Mouse (Mus musculus) limb, embryonic 14.5 days (tissue): ENCODE data around the gene Rpl18a. TPM values are rescaled to one million over a fixed set of nuclear protein-coding genes. Genes with fewer than 3 reads are reported as not detected.
A peak's percentile ranks its signal among the peaks of the same experiment; 100 is the strongest.

ENCODE experiments used
- ATAC-seq: fragments of 200-750 bp; cut with Nextera tagmentation; 2 replicates; pipeline ENCODE4 v1.8.0; 2017; ENCODE audit warnings: low read depth, moderate number of reproducible peaks, moderate TSS enrichment; ENCODE audit not compliant: low FRiP score
- DNase-seq: peaks from one replicate; pipeline ENCODE4 v3.0.0-alpha.2; 2015; ENCODE audit warnings: low spot score
- H3K27ac ChIP-seq: fragments of 300-500 bp; sonication (generic); replicated peaks from 2 replicates; pipeline ENCODE4 v1.5.1; 2014; ENCODE audit warnings: low read depth, mild to moderate bottlenecking, low read length, moderate library complexity, mixed read lengths
- H3K27me3 ChIP-seq: fragments of 300-500 bp; sonication (generic); 2 replicates; pipeline ENCODE4 v1.6.1; 2014; ENCODE audit warnings: low read length, mixed read lengths; ENCODE audit not compliant: control insufficient read depth, insufficient read depth
- H3K36me3 ChIP-seq: fragments of 300-500 bp; sonication (generic); 2 replicates; pipeline ENCODE4 v1.6.1; 2014; ENCODE audit warnings: mild to moderate bottlenecking, low read length, moderate library complexity, mixed read lengths; ENCODE audit not compliant: control insufficient read depth, insufficient read depth
- H3K4me1 ChIP-seq: fragments of 300-500 bp; sonication (generic); 2 replicates; pipeline ENCODE4 v1.6.1; 2014; ENCODE audit warnings: antibody characterized with exemption, low read length, mixed read lengths; ENCODE audit not compliant: control insufficient read depth, insufficient read depth
- H3K4me2 ChIP-seq: fragments of 300-500 bp; sonication (generic); replicated peaks from 2 replicates; pipeline ENCODE4 v1.6.1; 2014; ENCODE audit warnings: low read depth, mild to moderate bottlenecking, low read length, moderate library complexity; ENCODE audit not compliant: severe bottlenecking
- H3K4me3 ChIP-seq: fragments of 300-500 bp; sonication (generic); replicated peaks from 2 replicates; pipeline ENCODE4 v1.5.1; 2014; ENCODE audit warnings: low read length
- H3K9ac ChIP-seq: fragments of 300-500 bp; sonication (generic); 2 replicates; pipeline ENCODE4 v1.6.1; 2014; ENCODE audit warnings: mild to moderate bottlenecking, low read depth, low read length, moderate library complexity; ENCODE audit not compliant: severe bottlenecking
- H3K9me3 ChIP-seq: fragments of 300-500 bp; sonication (generic); 2 replicates; pipeline ENCODE4 v1.6.1; 2016; ENCODE audit warnings: low read length; ENCODE audit not compliant: control insufficient read depth
- POLR2A ChIP-seq: fragments of 200-500 bp; IDR thresholded peaks from 2 replicates; pipeline ENCODE4 v1.8.0; 2012; ENCODE audit warnings: inconsistent platforms, mild to moderate bottlenecking, moderate library complexity, borderline replicate concordance; ENCODE audit not compliant: insufficient read depth, insufficient read length; ENCODE audit errors: extremely low read depth
- WGBS: fragments of 180-500 bp; shearing (Covaris S2); extraction: QIAGEN DNeasy Blood & Tissue Kit; methylation state at CpG from one replicate; pipeline ENCODE4 v1.1.7; 2014; 5-methylcytosine and 5-hydroxymethylcytosine counted together
- polyA plus RNA-seq, 2 experiments: library from polyadenylated mRNA; depleted of rRNA in 1 of 2; stranded (reverse) in 1 of 2; unstranded in 1 of 2; fragments of >200 nt; fragmentation: Nextera tagmentation in 1 of 2; extraction: Ambion mirVana in 1 of 2; gene quantifications; 2 replicates each; pipeline versions ENCODE4 v1.2.1 to v1.2.3; 2012 to 2014

Gene Rpl18a
- polyA plus RNA-seq, 2 experiments = 5,343 to 5,809 TPM

- Histone ChIP-seq H3K36me3 (peaks cover 13% of the 10 kb centered on the region; the same call in 1 of the 2 replicates), H3K27me3 (no peaks in the 10 kb centered on the region), H3K9me3 (no peaks in the 10 kb centered on the region), H3K4me2 (no peak overlapping the region), H3K4me3 (no peak overlapping the region), H3K4me1 (no peaks in the 10 kb centered on the region), H3K9ac (no peak overlapping the region), H3K27ac (no peak overlapping the region)
- no peak for TF ChIP-seq POLR2A
- no peak for ATAC-seq
- 81% methylated on average over 4 of the region's 4 CpGs for WGBS
- DNase-seq = no peak
These were observed 26.9 kb upstream of the Rpl18a start for GRCm38 (mm10) chr8:70924151-70924550.

GRCm38 (mm10) chr8:70920049-70920922, 23.1 kb upstream of the Rpl18a start:
- 88% methylated on average over 9 of the region's 9 CpGs for WGBS
- H3K9me3 ChIP-seq = no peaks in the 10 kb centered on the region
- no peak for ATAC-seq
- no peak overlapping the region for H3K9ac ChIP-seq
- H3K27me3 ChIP-seq = no peaks in the 10 kb centered on the region
- no peak overlapping the region for H3K4me3 ChIP-seq
- no peak overlapping the region for H3K27ac ChIP-seq
- H3K4me1 ChIP-seq = no peaks in the 10 kb centered on the region
- H3K36me3 ChIP-seq = peaks cover 50% of the 10 kb centered on the region
- DNase-seq = no peak
- H3K4me2 ChIP-seq = no peak overlapping the region
- no peak for TF ChIP-seq POLR2A

GRCm38 (mm10) chr8:70914704-70915103, 17.5 kb upstream of the Rpl18a start:
- H3K4me2 ChIP-seq = no peak overlapping the region
- H3K36me3 ChIP-seq = peaks cover 83% of the 10 kb centered on the region
- 94% methylated on average over 17 of the region's 17 CpGs for WGBS
- H3K27me3 ChIP-seq = no peaks in the 10 kb centered on the region
- H3K4me3 ChIP-seq = no peak overlapping the region
- DNase-seq = no peak
- no peaks in the 10 kb centered on the region for H3K4me1 ChIP-seq
- no peak for ATAC-seq
- H3K27ac ChIP-seq = no peak overlapping the region
- 0 out of 2 replicates have a peak overlapping the region, but pooled peaks have one; percentile 12 for H3K9ac ChIP-seq
- H3K9me3 ChIP-seq = no peaks in the 10 kb centered on the region
- no peak for TF ChIP-seq POLR2A

- no peaks in the 10 kb centered on the region for H3K9me3 ChIP-seq
- DNase-seq (no peak), ATAC-seq (no peak)
- no peaks in the 10 kb centered on the region for H3K27me3 ChIP-seq
- no peak overlapping the region for H3K9ac ChIP-seq
- no peak overlapping the region for H3K27ac ChIP-seq
- WGBS = 94% methylated on average over 26 of the region's 26 CpGs
- H3K4me2 ChIP-seq = no peak overlapping the region
- no peak overlapping the region for H3K4me3 ChIP-seq
- H3K4me1 ChIP-seq = no peaks in the 10 kb centered on the region
- TF ChIP-seq POLR2A = no peak
- H3K36me3 ChIP-seq = peaks cover 76% of the 10 kb centered on the region
These were observed 16.3 kb upstream of the Rpl18a start for GRCm38 (mm10) chr8:70913523-70913922.

- H3K4me2 ChIP-seq = no peak overlapping the region
- no peaks in the 10 kb centered on the region for H3K9me3 ChIP-seq
- WGBS = 93% methylated on average over 29 of the region's 30 CpGs
- H3K27ac ChIP-seq = no peak overlapping the region
- no peak for ATAC-seq
- no peak for DNase-seq
- no peaks in the 10 kb centered on the region for H3K27me3 ChIP-seq
- H3K4me1 ChIP-seq = no peaks in the 10 kb centered on the region
- peaks cover 71% of the 10 kb centered on the region for H3K36me3 ChIP-seq
- no peak overlapping the region for H3K9ac ChIP-seq
- no peak overlapping the region for H3K4me3 ChIP-seq
- TF ChIP-seq POLR2A = no peak
These were observed 15.7 kb upstream of the Rpl18a start for GRCm38 (mm10) chr8:70912955-70913354.
